Mouse (Mus musculus) testis, adult 2 months (tissue): ENCODE results near the gene Pip5k1b. TPM values are rescaled to one million over a fixed set of nuclear protein-coding genes. Genes with fewer than 3 reads are reported as not detected.
A peak's percentile ranks its signal among the peaks of the same experiment; 100 is the strongest.

Source experiments
- H3K27ac ChIP-seq: fragments of 200-500 bp; 2 replicates; pipeline ENCODE4 v1.5.1; 2012; ENCODE audit warnings: low read depth, low read length; ENCODE audit not compliant: control insufficient read depth, insufficient read depth
- H3K27me3 ChIP-seq: fragments of 200-500 bp; 2 replicates; pipeline ENCODE4 v1.6.1; 2012; ENCODE audit warnings: mild to moderate bottlenecking, low read length, moderate library complexity; ENCODE audit not compliant: control insufficient read depth, insufficient read depth
- H3K36me3 ChIP-seq: fragments of 200-500 bp; 2 replicates; pipeline ENCODE4 v1.6.1; 2012; ENCODE audit warnings: mild to moderate bottlenecking, low read length; ENCODE audit not compliant: control insufficient read depth, insufficient read depth
- H3K4me1 ChIP-seq: fragments of 200-500 bp; 2 replicates; pipeline ENCODE4 v1.6.1; 2012; ENCODE audit warnings: low read length; ENCODE audit not compliant: control insufficient read depth, insufficient read depth
- H3K4me3 ChIP-seq: fragments of 200-500 bp; 2 replicates; pipeline ENCODE4 v1.5.1; 2012; ENCODE audit warnings: low read depth, mild to moderate bottlenecking, low read length, moderate library complexity, mixed read lengths; ENCODE audit not compliant: control insufficient read depth
- CTCF ChIP-seq: fragments of 200-500 bp; IDR thresholded peaks from 2 replicates; pipeline ENCODE4 v1.5.1; 2012; ENCODE audit warnings: low read depth, mild to moderate bottlenecking, inconsistent platforms, low read length, moderate library complexity; ENCODE audit not compliant: control insufficient read depth, insufficient read depth, insufficient replicate concordance
- POLR2A ChIP-seq: fragments of 200-500 bp; IDR thresholded peaks from 2 replicates; pipeline ENCODE4 v1.6.1; 2012; ENCODE audit warnings: low read depth, mild to moderate bottlenecking, inconsistent platforms, low read length, moderate library complexity; ENCODE audit not compliant: control insufficient read depth
- polyA plus RNA-seq: library from polyadenylated mRNA; depleted of rRNA; stranded (reverse); fragments of >200 nt; gene quantifications from 2 replicates; pipeline ENCODE4 v1.2.3, GENCODE M21; 2012

Gene Pip5k1b
- polyA plus RNA-seq, 1 experiment, result 6.1 TPM

- no peak for TF ChIP-seq POLR2A
- TF ChIP-seq CTCF, result no peak
- Histone ChIP-seq H3K36me3 (no peaks in the 10 kb centered on the region), H3K27ac (no peak overlapping the region), H3K4me3 (no peak overlapping the region), H3K4me1 (peaks cover 9% of the 10 kb centered on the region), H3K27me3 (no peaks in the 10 kb centered on the region)
Measured at GRCm38 (mm10) chr19:24551196-24551954, 4.3 kb downstream of the Pip5k1b start.

GRCm38 (mm10) chr19:24550778-24551177, 4.9 kb downstream of the Pip5k1b start:
- H3K27ac ChIP-seq, result no peak overlapping the region
- TF ChIP-seq CTCF (no peak), POLR2A (no peak)
- H3K27me3 ChIP-seq, result no peaks in the 10 kb centered on the region
- no peaks in the 10 kb centered on the region for H3K36me3 ChIP-seq
- H3K4me3 ChIP-seq, result no peak overlapping the region
- peaks cover 5% of the 10 kb centered on the region for H3K4me1 ChIP-seq

- no peaks in the 10 kb centered on the region for H3K27me3 ChIP-seq
- H3K36me3 ChIP-seq, result no peaks in the 10 kb centered on the region
- no peak overlapping the region for H3K4me3 ChIP-seq
- no peaks in the 10 kb centered on the region for H3K4me1 ChIP-seq
- TF ChIP-seq CTCF, result no peak
- no peak for TF ChIP-seq POLR2A
- no peak overlapping the region for H3K27ac ChIP-seq
Measured at GRCm38 (mm10) chr19:24550016-24550415, 5.7 kb downstream of the Pip5k1b start.

- TF ChIP-seq CTCF, result no peak
- no peak for TF ChIP-seq POLR2A
- H3K27me3 ChIP-seq, result no peaks in the 10 kb centered on the region
- H3K36me3 ChIP-seq, result no peaks in the 10 kb centered on the region
- no peak overlapping the region for H3K4me3 ChIP-seq
- no peak overlapping the region for H3K27ac ChIP-seq
- H3K4me1 ChIP-seq, result peaks cover 5% of the 10 kb centered on the region
Measured at GRCm38 (mm10) chr19:24548337-24548736, 7.3 kb downstream of the Pip5k1b start.

- Histone ChIP-seq H3K4me3 (no peak overlapping the region), H3K27me3 (no peaks in the 10 kb centered on the region), H3K27ac (no peak overlapping the region), H3K36me3 (no peaks in the 10 kb centered on the region), H3K4me1 (peaks cover 10% of the 10 kb centered on the region)
- TF ChIP-seq CTCF, result no peak
- no peak for TF ChIP-seq POLR2A
Measured at GRCm38 (mm10) chr19:24546153-24546552, 9.5 kb downstream of the Pip5k1b start.

- TF ChIP-seq CTCF (no peak), POLR2A (no peak)
- Histone ChIP-seq H3K4me1 (peaks cover 10% of the 10 kb centered on the region), H3K4me3 (no peak overlapping the region), H3K36me3 (no peaks in the 10 kb centered on the region), H3K27ac (peak overlapping the region; percentile 54), H3K27me3 (no peaks in the 10 kb centered on the region)
Measured at GRCm38 (mm10) chr19:24543386-24544350, 12.0 kb downstream of the Pip5k1b start.

- no peaks in the 10 kb centered on the region for H3K36me3 ChIP-seq
- H3K27ac ChIP-seq, result peak overlapping the region; percentile 39; the same call in 1 of the 2 replicates
- no peak for TF ChIP-seq CTCF
- no peak for TF ChIP-seq POLR2A
Measured at GRCm38 (mm10) chr19:24542293-24542675, 13.4 kb downstream of the Pip5k1b start.

More at GRCm38 (mm10) chr19:24542293-24542675, 13.4 kb downstream of the Pip5k1b start:
- Histone ChIP-seq H3K27me3 (no peaks in the 10 kb centered on the region), H3K4me3 (no peak overlapping the region), H3K4me1 (peaks cover 10% of the 10 kb centered on the region)
